Mouse (Mus musculus): ENCODE results near the gene Olfr1382.
A peak's percentile ranks its signal among the peaks of the same experiment; 100 is the strongest.
"Not testable (repeated sequence)": the region's sequence is repeated elsewhere in the genome, so short reads cannot be mapped to it uniquely, and the experiment has no call there.

The Olfr1382 gene

GRCm38 (mm10) chr11:49527947-49528346 lies at the start of gene Olfr1382:
Gene Olfr1382 (plus strand): TSS chr11:49528247.
- no peak for DNase-seq (ENCODE audit: low read depth)

GRCm38 (mm10) chr11:49485973-49486372 lies 42.1 kb upstream of the Olfr1382 start:
- DNase-seq (ENCODE audit: low read depth) = no peak

DNA sequence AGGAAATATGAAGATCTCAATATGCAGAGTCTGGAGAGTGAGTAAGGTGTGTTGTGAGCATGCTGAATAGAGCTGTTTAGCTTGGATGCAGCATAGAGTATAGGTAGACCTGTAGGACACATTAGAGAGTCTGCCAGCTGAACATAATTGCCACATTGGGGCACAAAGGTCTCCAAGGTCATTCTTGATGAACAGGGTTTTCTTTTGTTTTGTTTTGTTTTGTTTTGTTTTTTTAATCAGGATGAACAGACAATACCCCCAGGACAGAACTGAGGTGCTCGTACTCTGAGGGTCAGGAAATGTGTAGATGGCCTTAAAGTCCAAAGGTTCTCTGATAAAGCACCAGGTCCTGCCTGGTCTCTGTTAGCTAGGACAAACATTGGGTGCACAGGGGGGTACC lies 39.3 kb upstream of the Olfr1382 start, which contains the start of gene Olfr1385:
Olfr1385 (plus strand) TSS at position 301 of the 400 bp plus-strand sequence.
- not testable (repeated sequence) for DNase-seq (ENCODE audit: low read depth)

GRCm38 (mm10) chr11:49518086-49518485 lies 10.0 kb upstream of the Olfr1382 start:
- DNase-seq (ENCODE audit: low read depth) = no peak

GRCm38 (mm10) chr11:49519348-49519747 lies 8.7 kb upstream of the Olfr1382 start, which contains the start of gene Olfr1383:
Gene Olfr1383 (plus strand): TSS chr11:49519648.
- no peak for DNase-seq (ENCODE audit: low read depth)

DNA sequence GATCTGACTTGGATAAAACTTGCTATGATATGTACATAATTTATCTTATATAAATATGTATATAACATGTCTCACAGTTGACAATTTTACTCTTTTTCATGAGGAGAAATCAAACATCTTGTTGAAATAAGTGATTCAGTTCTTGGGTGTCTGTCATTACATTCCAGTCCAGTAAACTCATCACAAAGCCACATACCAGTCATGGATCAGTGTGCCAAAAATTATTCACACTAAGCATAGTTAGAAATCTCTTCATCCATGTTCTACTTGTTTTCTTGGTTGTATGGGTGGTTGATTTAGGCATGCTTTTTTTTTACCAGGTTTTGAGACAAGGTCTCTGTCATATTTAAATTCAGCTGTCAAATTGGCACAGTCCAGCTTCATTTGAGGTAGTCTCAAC lies 4.7 kb downstream of the Olfr1382 start:
- no peak for DNase-seq (ENCODE audit: low read depth)

DNA sequence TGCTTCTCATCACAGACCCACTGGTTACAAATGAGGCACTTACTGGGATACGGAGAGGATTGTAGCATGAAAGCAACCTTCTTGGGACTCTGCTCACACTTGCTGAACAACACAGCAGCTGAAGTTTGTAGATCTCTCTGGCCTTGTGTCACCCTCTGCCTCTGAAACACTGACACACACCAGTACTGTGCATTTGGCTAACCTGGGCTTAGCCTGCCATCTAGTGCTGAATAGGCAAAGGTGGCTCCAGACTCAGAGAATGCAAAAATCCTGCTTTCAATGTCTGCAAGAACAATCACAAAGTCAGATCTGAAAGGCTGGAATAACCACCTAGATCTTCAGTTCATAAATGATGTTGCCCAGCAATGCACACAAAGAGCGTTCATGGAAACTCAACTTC lies 8.6 kb downstream of the Olfr1382 start:
- DNase-seq (ENCODE audit: low read depth) = not testable (repeated sequence)

DNA sequence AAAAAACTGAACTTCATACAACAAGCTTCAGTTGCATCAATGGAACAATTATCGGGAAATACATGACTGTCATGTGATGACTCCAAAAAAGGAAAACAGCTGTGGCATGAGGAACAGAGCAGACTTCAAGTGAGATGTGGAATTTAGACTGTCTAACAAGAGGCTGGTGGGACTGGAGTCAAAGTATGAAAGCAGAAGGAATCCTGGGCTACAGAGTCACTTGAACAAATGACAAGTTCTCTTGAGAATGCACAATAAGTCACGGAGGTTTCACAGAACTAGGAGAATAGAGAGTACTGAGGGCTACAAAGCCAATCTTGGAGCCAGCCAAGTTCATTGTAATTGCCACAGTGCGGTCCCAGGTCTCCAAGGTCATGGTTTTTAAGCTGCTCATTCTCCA lies 15.1 kb downstream of the Olfr1382 start, which contains the start of gene Olfr1381:
Olfr1381 (plus strand) TSS at position 301 of the 400 bp plus-strand sequence.
- DNase-seq (ENCODE audit: low read depth) = not testable (repeated sequence)

DNA sequence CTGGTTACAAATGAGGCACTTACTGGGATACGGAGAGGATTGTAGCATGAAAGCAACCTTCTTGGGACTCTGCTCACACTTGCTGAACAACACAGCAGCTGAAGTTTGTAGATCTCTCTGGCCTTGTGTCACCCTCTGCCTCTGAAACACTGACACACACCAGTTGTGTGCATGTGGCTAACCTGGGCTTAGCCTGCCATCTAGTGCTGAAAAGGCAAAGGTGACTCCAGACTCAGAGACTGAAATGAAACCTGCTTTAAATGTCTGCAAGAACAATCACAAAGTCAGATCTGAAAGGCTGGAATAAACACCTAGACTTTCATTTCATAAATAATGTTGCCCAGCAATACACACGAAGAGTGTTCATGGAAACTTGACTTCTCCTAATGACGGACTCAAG lies 26.0 kb downstream of the Olfr1382 start:
- not testable (repeated sequence) for DNase-seq (ENCODE audit: low read depth)

GRCm38 (mm10) chr11:49556578-49556977 lies 28.5 kb downstream of the Olfr1382 start, which contains the start of gene Olfr1380:
Gene Olfr1380 (plus strand): TSS chr11:49556878.
- DNase-seq (ENCODE audit: low read depth) = not testable (repeated sequence)

GRCm38 (mm10) chr11:49575054-49575453 lies 47.0 kb downstream of the Olfr1382 start:
- peak; percentile 4 for DNase-seq (ENCODE audit: low read depth)

- DNase-seq (ENCODE audit: low read depth) = not testable (repeated sequence)
These were observed 52.4 kb downstream of the Olfr1382 start for GRCm38 (mm10) chr11:49580452-49580851.
